Mouse (Mus musculus) lung, embryonic 16.5 days (tissue): Measurements from ENCODE around the gene Olfr1443. TPM values are rescaled to one million over a fixed set of nuclear protein-coding genes. Genes with fewer than 3 reads are reported as not detected.
"Not testable (repeated sequence)": the region's sequence is repeated elsewhere in the genome, so short reads cannot be mapped to it uniquely, and the experiment has no call there.

Source experiments
- ATAC-seq: fragments of 200-750 bp; cut with Nextera tagmentation; 2 replicates; pipeline ENCODE4 v1.8.0; 2017; ENCODE audit warnings: low read depth, mild to moderate bottlenecking, moderate library complexity
- H3K27ac ChIP-seq: fragments of 300-500 bp; sonication (generic); 2 replicates; pipeline ENCODE4 v1.5.1; 2014; ENCODE audit warnings: mild to moderate bottlenecking, control low read depth, low read length
- H3K27me3 ChIP-seq: fragments of 300-500 bp; sonication (generic); 2 replicates; pipeline ENCODE4 v1.6.1; 2014; ENCODE audit warnings: low read depth, low read length, mixed read lengths; ENCODE audit not compliant: control insufficient read depth, insufficient read depth
- H3K36me3 ChIP-seq: fragments of 300-500 bp; sonication (generic); 2 replicates; pipeline ENCODE4 v1.6.1; 2014; ENCODE audit warnings: low read length; ENCODE audit not compliant: control insufficient read depth, insufficient read depth
- H3K4me1 ChIP-seq: fragments of 300-500 bp; sonication (generic); replicated peaks from 2 replicates; pipeline ENCODE4 v1.6.1; 2014; ENCODE audit warnings: low read length, mixed read lengths; ENCODE audit not compliant: control insufficient read depth, insufficient read depth
- H3K4me2 ChIP-seq: fragments of 300-500 bp; sonication (generic); 2 replicates; pipeline ENCODE4 v1.6.1; 2014; ENCODE audit warnings: low read depth, low read length, control low read depth
- H3K4me3 ChIP-seq: fragments of 300-500 bp; sonication (generic); 2 replicates; pipeline ENCODE4 v1.5.1; 2014; ENCODE audit warnings: mild to moderate bottlenecking, low read length, control low read depth
- H3K9ac ChIP-seq: fragments of 300-500 bp; sonication (generic); 2 replicates; pipeline ENCODE4 v1.6.1; 2014; ENCODE audit warnings: low read length, control low read depth
- H3K9me3 ChIP-seq: fragments of 300-500 bp; sonication (generic); 2 replicates; pipeline ENCODE4 v1.6.1; 2016; ENCODE audit warnings: low read length; ENCODE audit not compliant: control insufficient read depth
- WGBS: fragments of 180-500 bp; shearing (Covaris S2); extraction: QIAGEN DNeasy Blood & Tissue Kit; methylation state at CpG from one replicate; pipeline ENCODE4 v1.1.7; 2014; 5-methylcytosine and 5-hydroxymethylcytosine counted together
- polyA plus RNA-seq: library from polyadenylated mRNA; unstranded; fragments of >200 nt; fragmentation: Nextera tagmentation; extraction: Ambion mirVana; gene quantifications from 2 replicates; pipeline ENCODE4 v1.2.1, GENCODE M21; 2015

Olfr1443 gene
- polyA plus RNA-seq, 1 experiment from 2014 or later = not detected

- not testable (repeated sequence) for H3K4me1 ChIP-seq, ATAC-seq, H3K4me2 ChIP-seq, H3K27ac ChIP-seq, H3K9me3 ChIP-seq, H3K4me3 ChIP-seq, H3K27me3 ChIP-seq, H3K9ac ChIP-seq, H3K36me3 ChIP-seq
- 90% methylated on average over 7 of the region's 7 CpGs for WGBS
Measured at GRCm38 (mm10) chr19:12721596-12721995, 43.7 kb downstream of the Olfr1443 start.

GRCm38 (mm10) chr19:12722308-12722707 lies 44.4 kb downstream of the Olfr1443 start:
- H3K27ac ChIP-seq = no peak overlapping the region
- no peak overlapping the region for H3K9ac ChIP-seq
- H3K4me1 ChIP-seq = no peaks in the 10 kb centered on the region
- no peaks in the 10 kb centered on the region for H3K36me3 ChIP-seq
- H3K4me2 ChIP-seq = no peak overlapping the region
- WGBS = 60% methylated on average over 2 of the region's 3 CpGs
- H3K9me3 ChIP-seq = no peaks in the 10 kb centered on the region
- H3K4me3 ChIP-seq = no peak overlapping the region
- ATAC-seq = no peak
- H3K27me3 ChIP-seq = no peaks in the 10 kb centered on the region

GRCm38 (mm10) chr19:12725851-12726250 lies 47.9 kb downstream of the Olfr1443 start:
- H3K4me3 ChIP-seq = no peak overlapping the region
- no peak overlapping the region for H3K27ac ChIP-seq
- H3K4me2 ChIP-seq = no peak overlapping the region
- ATAC-seq = no peak
- H3K36me3 ChIP-seq = no peaks in the 10 kb centered on the region
- 64% methylated on average over 1 of the region's 1 CpGs for WGBS
- H3K27me3 ChIP-seq = no peaks in the 10 kb centered on the region
- no peak overlapping the region for H3K9ac ChIP-seq
- H3K4me1 ChIP-seq = no peaks in the 10 kb centered on the region
- H3K9me3 ChIP-seq = no peaks in the 10 kb centered on the region

- Histone ChIP-seq H3K27me3 (no peaks in the 10 kb centered on the region), H3K27ac (no peak overlapping the region), H3K4me3 (no peak overlapping the region), H3K4me1 (no peaks in the 10 kb centered on the region), H3K9me3 (no peaks in the 10 kb centered on the region), H3K4me2 (no peak overlapping the region), H3K9ac (no peak overlapping the region), H3K36me3 (no peaks in the 10 kb centered on the region)
- 56% methylated on average over 1 of the region's 1 CpGs for WGBS
- ATAC-seq = no peak
Measured at GRCm38 (mm10) chr19:12731036-12731435, 53.1 kb downstream of the Olfr1443 start.

- 51% methylated on average over 2 of the region's 2 CpGs for WGBS
- H3K27ac ChIP-seq = no peak overlapping the region
- ATAC-seq = no peak
- H3K9ac ChIP-seq = no peak overlapping the region
- H3K36me3 ChIP-seq = no peaks in the 10 kb centered on the region
- no peaks in the 10 kb centered on the region for H3K27me3 ChIP-seq
- H3K4me3 ChIP-seq = no peak overlapping the region
- no peak overlapping the region for H3K4me2 ChIP-seq
- H3K9me3 ChIP-seq = no peaks in the 10 kb centered on the region
- no peaks in the 10 kb centered on the region for H3K4me1 ChIP-seq
Measured at GRCm38 (mm10) chr19:12731950-12732349, 54.0 kb downstream of the Olfr1443 start.

Other genes with a start within 250 kb of the Olfr1443 start
- 0.79 and 0.88 TPM in 2 replicates for gene Mpeg1, start 217.3 kb upstream of the Olfr1443 start, polyA plus RNA-seq
- 16.0 and 16.5 TPM in 2 replicates for gene Dtx4, start 176.7 kb upstream of the Olfr1443 start, polyA plus RNA-seq
- gene Fam111a, start 132.4 kb upstream of the Olfr1443 start, polyA plus RNA-seq = 31.1 and 33.6 TPM in 2 replicates
- 0.09 and 0.29 TPM in 2 replicates for gene Gm4952, start 78.1 kb upstream of the Olfr1443 start, polyA plus RNA-seq
- not detected in 2 replicates for gene Glyat, start 44.8 kb upstream of the Olfr1443 start, polyA plus RNA-seq
- gene Olfr1442, start 7.7 kb upstream of the Olfr1443 start, polyA plus RNA-seq = not detected in 2 replicates
- gene Keg1, start 17.7 kb downstream of the Olfr1443 start, polyA plus RNA-seq = not detected in 2 replicates
- 0.88 and 1.2 TPM in 2 replicates for gene Cntf, start 87.5 kb downstream of the Olfr1443 start, polyA plus RNA-seq
- 10.9 and 11.5 TPM in 2 replicates for gene Zfp91, start 118.0 kb downstream of the Olfr1443 start, polyA plus RNA-seq
- 2.0 and 3.3 TPM in 2 replicates for gene Lpxn, start 118.1 kb downstream of the Olfr1443 start, polyA plus RNA-seq
- gene Gm5244, start 168.6 kb downstream of the Olfr1443 start, polyA plus RNA-seq = not detected in 2 replicates
- gene Olfr1444, start 179.2 kb downstream of the Olfr1443 start, polyA plus RNA-seq = not detected in 2 replicates
- gene Olfr1445, start 205.7 kb downstream of the Olfr1443 start, polyA plus RNA-seq = not detected in 2 replicates
- gene Olfr1446, start 215.4 kb downstream of the Olfr1443 start, polyA plus RNA-seq = not detected in 2 replicates
- not detected in 2 replicates for gene Olfr1447, start 225.6 kb downstream of the Olfr1443 start, polyA plus RNA-seq
- not detected in 2 replicates for gene Olfr1448, start 246.3 kb downstream of the Olfr1443 start, polyA plus RNA-seq